Mouse (Mus musculus): ENCODE measurements around the gene Tbc1d17. TPM values are rescaled to one million over a fixed set of nuclear protein-coding genes. Genes with fewer than 3 reads are reported as not detected.

Gene Tbc1d17
- polyA plus RNA-seq, 1 experiment from 2014 or later: 84.0 TPM

DNA sequence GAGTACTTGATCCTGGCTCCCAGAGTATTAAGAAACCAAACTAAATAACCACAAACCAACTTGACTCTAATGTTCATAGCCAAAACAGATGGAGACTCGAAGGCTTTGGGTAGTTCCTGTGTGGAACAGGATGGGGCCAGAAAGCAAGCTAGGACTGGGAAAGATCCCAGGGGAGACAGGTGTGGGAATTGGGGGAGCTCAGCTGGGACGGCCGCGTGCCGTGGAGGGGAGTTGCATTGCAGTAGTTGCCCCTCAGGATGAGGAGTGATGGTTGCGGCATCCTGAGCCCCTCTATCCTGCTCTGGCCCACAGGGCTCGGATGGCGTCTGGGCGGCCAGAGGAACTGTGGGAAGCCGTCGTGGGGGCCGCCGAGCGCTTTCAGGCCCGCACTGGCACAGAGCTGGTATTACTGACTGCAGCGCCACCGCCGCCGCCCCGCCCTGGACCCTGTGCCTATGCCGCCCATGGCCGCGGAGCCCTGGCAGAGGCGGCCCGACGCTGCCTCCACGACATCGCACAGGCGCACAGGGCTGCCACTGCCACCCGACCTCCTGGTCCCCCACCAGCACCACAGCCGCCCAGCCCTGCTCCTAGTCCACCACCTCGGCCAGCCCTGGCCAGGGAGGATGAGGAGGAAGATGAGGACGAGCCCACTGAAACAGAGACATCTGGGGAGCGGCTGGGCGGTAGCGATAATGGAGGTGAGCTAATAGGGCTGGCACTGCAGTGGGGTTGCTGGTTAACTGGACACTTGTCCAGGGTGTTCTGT, 3.6 kb upstream of the Tbc1d17 start:
- TF ChIP-seq CTCF (IDR thresholded peaks at IDR 0.05): no peak
- TF ChIP-seq EP300 (IDR thresholded peaks at IDR 0.05): no peak
- peaks cover 31% of the 10 kb centered on the region for H3K4me1 ChIP-seq (ENCODE audit: insufficient read depth, low read depth, low read length)
- no peak overlapping the region for H3K4me3 ChIP-seq (ENCODE audit: low read depth, low read length)
- H3K4me2 ChIP-seq (replicated peaks; ENCODE audit: low read depth, low read length): no peak overlapping the region
- no peak overlapping the region for H3K27ac ChIP-seq (ENCODE audit: low read length)
- no peaks in the 10 kb centered on the region for H3K27me3 ChIP-seq (replicated peaks; ENCODE audit: insufficient read depth, low read length)
- no peak for DNase-seq (ENCODE audit: low spot score)
- H3K36me3 ChIP-seq (ENCODE audit: insufficient read depth, low read length): no peaks in the 10 kb centered on the region
- no peaks in the 10 kb centered on the region for H3K9me3 ChIP-seq (ENCODE audit: low read length)
- no peak for ATAC-seq
- no peak overlapping the region for H3K9ac ChIP-seq (replicated peaks; ENCODE audit: low read depth)
- WGBS: 90% methylated on average over 36 of the region's 36 CpGs

DNA sequence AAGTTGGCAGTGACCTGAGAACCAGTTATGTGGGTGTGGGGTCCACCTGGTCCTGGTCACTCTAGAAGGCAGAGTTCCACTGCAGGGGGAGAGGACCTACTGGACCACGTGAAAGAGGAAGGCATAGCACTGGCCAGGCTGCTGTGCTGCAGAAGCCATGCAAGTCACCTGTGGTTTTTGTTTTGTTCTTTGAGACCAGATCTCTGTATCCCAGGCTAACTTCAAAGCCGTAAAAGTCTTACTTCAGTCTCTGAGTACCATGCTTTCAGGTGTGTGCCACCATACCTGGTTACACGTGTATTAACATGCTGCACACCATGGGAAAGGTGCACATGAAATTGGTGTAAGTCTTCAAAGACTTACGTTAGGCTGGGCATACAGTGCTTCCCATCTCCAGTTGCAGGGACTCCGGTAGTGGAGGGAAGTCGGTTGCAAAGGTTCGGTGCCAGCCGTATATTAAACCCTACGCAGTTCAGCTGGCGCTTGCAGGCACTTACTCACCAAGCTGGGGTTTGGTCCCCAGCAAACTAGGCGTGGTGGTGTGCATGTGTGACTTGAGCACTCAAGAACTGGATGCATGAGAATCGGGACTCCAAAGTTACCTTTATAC, 2.9 kb upstream of the Tbc1d17 start:
- Histone ChIP-seq H3K9ac (replicated peaks; ENCODE audit: low read depth) (no peak overlapping the region), H3K36me3 (ENCODE audit: insufficient read depth, low read length) (no peaks in the 10 kb centered on the region; the same call in 1 of the 2 replicates), H3K4me3 (ENCODE audit: low read depth, low read length) (no peak overlapping the region), H3K27ac (ENCODE audit: low read length) (no peak overlapping the region), H3K27me3 (replicated peaks; ENCODE audit: insufficient read depth, low read length) (no peaks in the 10 kb centered on the region), H3K4me1 (ENCODE audit: insufficient read depth, low read depth, low read length) (peaks cover 32% of the 10 kb centered on the region), H3K4me2 (replicated peaks; ENCODE audit: low read depth, low read length) (no peak overlapping the region), H3K9me3 (ENCODE audit: low read length) (no peaks in the 10 kb centered on the region)
- ATAC-seq (no peak), DNase-seq (ENCODE audit: low spot score) (no peak)
- TF ChIP-seq CTCF (IDR thresholded peaks at IDR 0.05): no peak
- no peak for TF ChIP-seq EP300 (IDR thresholded peaks at IDR 0.05)
- 88% methylated on average over 12 of the region's 12 CpGs for WGBS

DNA sequence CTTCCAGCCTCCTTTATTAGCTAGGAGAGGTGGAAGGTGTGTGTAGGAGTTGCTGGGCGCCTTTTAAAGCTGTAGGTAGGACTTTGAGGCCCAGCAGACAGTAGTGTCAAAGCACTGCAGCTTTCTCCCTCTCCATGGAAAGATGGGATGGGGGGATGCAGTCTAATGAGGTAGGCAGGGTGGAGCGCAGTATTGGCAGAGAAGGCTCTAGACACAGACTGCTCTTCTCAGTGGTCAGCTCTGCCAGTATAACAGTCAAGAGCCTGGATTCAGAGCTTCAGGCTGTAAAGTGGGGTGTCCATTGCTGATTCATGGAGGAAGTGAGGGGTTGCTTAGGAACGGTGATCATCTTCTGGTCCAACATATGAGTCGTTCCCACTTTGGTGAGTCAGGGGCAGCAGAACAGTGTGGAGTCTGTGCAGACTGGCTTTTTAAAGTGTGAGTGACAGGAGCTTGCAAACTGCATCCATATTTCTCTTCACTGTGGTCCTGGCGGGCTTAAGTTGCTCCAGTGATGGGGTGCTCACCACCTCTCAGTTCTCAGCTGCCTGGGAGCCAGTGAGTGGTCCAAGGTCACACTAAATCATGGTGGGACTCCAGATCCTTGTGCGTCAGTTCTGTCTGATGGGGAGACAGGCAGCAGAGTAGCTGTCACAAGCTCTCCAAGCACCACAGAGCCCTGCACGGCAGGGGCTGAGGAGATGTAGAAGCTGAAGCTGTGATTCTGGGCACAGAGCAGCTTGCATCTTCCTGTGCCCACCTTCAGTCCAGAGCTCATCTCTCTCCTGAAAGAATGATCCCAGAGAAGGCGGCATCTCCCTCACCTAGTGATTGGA, 2.1 kb upstream of the Tbc1d17 start:
- H3K27ac ChIP-seq (ENCODE audit: low read length): peak overlapping the region; percentile 98
- H3K4me3 ChIP-seq (ENCODE audit: low read depth, low read length): peak overlapping the region; percentile 82
- H3K9ac ChIP-seq (replicated peaks; ENCODE audit: low read depth): peak overlapping the region; percentile 76
- no peak for TF ChIP-seq CTCF (IDR thresholded peaks at IDR 0.05)
- no peak for TF ChIP-seq EP300 (IDR thresholded peaks at IDR 0.05)
- H3K4me1 ChIP-seq (ENCODE audit: insufficient read depth, low read depth, low read length): peaks cover 28% of the 10 kb centered on the region
- H3K9me3 ChIP-seq (ENCODE audit: low read length): no peaks in the 10 kb centered on the region
- WGBS: 72% methylated on average over 8 of the region's 8 CpGs
- no peaks in the 10 kb centered on the region for H3K27me3 ChIP-seq (replicated peaks; ENCODE audit: insufficient read depth, low read length)
- DNase-seq (ENCODE audit: low spot score): no peak
- H3K4me2 ChIP-seq (replicated peaks; ENCODE audit: low read depth, low read length): peak overlapping the region; percentile 88
- ATAC-seq: no peak
- H3K36me3 ChIP-seq (ENCODE audit: insufficient read depth, low read length): peaks cover 7% of the 10 kb centered on the region

DNA sequence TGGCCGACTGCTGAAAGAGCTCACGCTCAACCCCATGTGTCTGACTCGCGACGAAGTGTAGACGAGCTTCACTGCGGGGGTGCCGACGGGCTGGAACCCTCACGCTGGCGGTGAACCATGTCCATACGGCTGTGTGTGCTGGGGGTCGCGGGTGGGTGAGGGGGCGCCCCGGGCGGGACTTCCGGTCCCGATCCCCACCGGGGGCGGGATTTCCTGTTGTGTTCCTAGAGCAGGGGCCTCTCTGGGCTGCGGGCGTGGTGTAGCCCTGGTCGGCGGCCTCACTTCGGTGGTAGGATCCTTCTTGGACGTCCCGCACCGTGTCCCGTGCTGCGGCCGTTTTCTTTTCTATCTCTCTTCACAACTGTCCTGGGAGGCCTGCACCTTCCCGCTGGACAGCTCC, 1.3 kb upstream of the Tbc1d17 start:
- H3K4me3 ChIP-seq (ENCODE audit: low read depth, low read length): peak overlapping the region; percentile 82
- peak overlapping the region; percentile 76 for H3K9ac ChIP-seq (replicated peaks; ENCODE audit: low read depth)
- DNase-seq (ENCODE audit: low spot score): peak; percentile 87
- H3K4me1 ChIP-seq (ENCODE audit: insufficient read depth, low read depth, low read length): peaks cover 24% of the 10 kb centered on the region
- WGBS: under 1% methylated on average over 33 of the region's 33 CpGs
- peak; percentile 27 for ATAC-seq
- H3K4me2 ChIP-seq (replicated peaks; ENCODE audit: low read depth, low read length): peak overlapping the region; percentile 88
- no peaks in the 10 kb centered on the region for H3K27me3 ChIP-seq (replicated peaks; ENCODE audit: insufficient read depth, low read length)
- H3K27ac ChIP-seq (ENCODE audit: low read length): peak overlapping the region; percentile 98
- H3K36me3 ChIP-seq (ENCODE audit: insufficient read depth, low read length): peaks cover 16% of the 10 kb centered on the region
- H3K9me3 ChIP-seq (ENCODE audit: low read length): no peaks in the 10 kb centered on the region
- TF ChIP-seq CTCF (IDR thresholded peaks at IDR 0.05) (no peak), EP300 (IDR thresholded peaks at IDR 0.05) (no peak)

DNA sequence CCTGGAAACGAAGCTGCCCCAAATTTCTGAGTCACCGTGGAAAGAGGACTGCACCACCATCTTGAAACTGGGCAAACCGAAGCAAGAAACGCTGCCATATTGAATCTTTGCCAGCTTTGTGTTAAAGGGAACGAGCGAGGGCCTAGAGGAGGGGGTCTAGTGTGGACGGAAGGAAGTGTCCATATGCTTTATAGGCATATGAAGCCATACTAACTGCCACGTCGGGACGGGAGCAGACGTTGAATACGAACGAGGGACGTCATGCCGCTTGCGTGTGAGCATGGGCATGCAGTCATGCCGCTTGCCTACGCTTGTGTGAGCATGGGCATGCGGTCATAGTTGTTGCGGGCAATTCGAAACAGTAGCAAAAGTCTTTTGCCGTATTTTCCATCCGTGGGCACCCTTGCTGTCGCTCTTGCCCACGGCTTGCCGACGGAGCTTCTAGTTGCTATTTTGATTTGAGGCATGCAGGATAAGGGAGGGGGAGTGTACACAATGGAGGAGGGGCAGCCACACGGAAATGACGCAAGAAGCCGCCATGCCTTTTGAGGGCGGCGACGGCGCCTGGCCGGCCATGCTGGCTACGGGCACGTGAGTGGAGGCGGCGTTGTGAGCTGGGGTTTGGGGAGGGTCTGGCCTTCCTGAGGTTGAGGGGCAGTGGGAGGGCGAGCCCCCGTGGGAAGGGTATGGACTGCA, 685 bp upstream of the Tbc1d17 start:
- Histone ChIP-seq H3K9ac (replicated peaks; ENCODE audit: low read depth) (peak overlapping the region; percentile 76), H3K4me2 (replicated peaks; ENCODE audit: low read depth, low read length) (peak overlapping the region; percentile 88), H3K27ac (ENCODE audit: low read length) (peak overlapping the region; percentile 98), H3K4me1 (ENCODE audit: insufficient read depth, low read depth, low read length) (peaks cover 20% of the 10 kb centered on the region; the same call in 1 of the 2 replicates), H3K36me3 (ENCODE audit: insufficient read depth, low read length) (peaks cover 21% of the 10 kb centered on the region), H3K27me3 (replicated peaks; ENCODE audit: insufficient read depth, low read length) (no peaks in the 10 kb centered on the region), H3K4me3 (ENCODE audit: low read depth, low read length) (peak overlapping the region; percentile 82), H3K9me3 (ENCODE audit: low read length) (no peaks in the 10 kb centered on the region)
- WGBS: 1% methylated on average over 41 of the region's 41 CpGs
- ATAC-seq (peak; percentile 69), DNase-seq (ENCODE audit: low spot score) (peak; percentile 98)
- TF ChIP-seq CTCF (IDR thresholded peaks at IDR 0.05): no peak
- peak; percentile 58 for TF ChIP-seq EP300 (IDR thresholded peaks at IDR 0.05)

Measured in lung, postnatal 0 days (tissue).